Mouse (Mus musculus) MEL (cell line): ENCODE data around the gene Usp36. TPM values are rescaled to one million over a fixed set of nuclear protein-coding genes. Genes with fewer than 3 reads are reported as not detected.

Source experiments
- DNase-seq: peaks from one replicate; pipeline ENCODE4 v3.0.0; 2011; ENCODE audit warnings: low read depth, low spot score
- H3K27ac ChIP-seq: 2 replicates; pipeline ENCODE4 v1.5.1; 2012; ENCODE audit warnings: low read depth, mild to moderate bottlenecking, control low read depth, low read length, moderate library complexity; ENCODE audit not compliant: control insufficient read depth
- H3K27me3 ChIP-seq, 2 experiments: fragments of 150-350 bp in 1 of 2; sonication (generic) in 1 of 2; 2 replicates each; pipeline ENCODE4 v1.6.1; 2012; ENCODE audit warnings: low read length in 2 of 2, mild to moderate bottlenecking in 2 of 2, improper control_type of control experiment in 1 of 2, moderate library complexity in 1 of 2; ENCODE audit not compliant: insufficient read depth in 2 of 2, control insufficient read depth in 1 of 2
- H3K36me3 ChIP-seq, 2 experiments: 2 replicates each; pipeline ENCODE4 v1.6.1; 2012 to 2014; ENCODE audit warnings: low read length in 2 of 2, improper control_type of control experiment in 1 of 2, inconsistent platforms in 1 of 2, mild to moderate bottlenecking in 1 of 2; ENCODE audit not compliant: insufficient read depth in 2 of 2, control insufficient read depth in 1 of 2
- H3K4me1 ChIP-seq, 2 experiments: fragments of 150-350 bp in 1 of 2; sonication (generic) in 1 of 2; 2 replicates each; pipeline ENCODE4 v1.6.1; 2012; ENCODE audit warnings: low read length in 2 of 2, improper control_type of control experiment in 1 of 2, mild to moderate bottlenecking in 1 of 2; ENCODE audit not compliant: insufficient read depth in 2 of 2, control insufficient read depth in 1 of 2
- H3K4me3 ChIP-seq, 2 experiments: fragments of 150-350 bp in 1 of 2; sonication (generic) in 1 of 2; 2 replicates each; pipeline ENCODE4 v1.5.1; 2012; ENCODE audit warnings: low read depth in 2 of 2, low read length in 2 of 2, mild to moderate bottlenecking in 2 of 2, moderate library complexity in 2 of 2, control low read depth in 1 of 2, improper control_type of control experiment in 1 of 2; ENCODE audit not compliant: control insufficient read depth in 1 of 2, insufficient read depth in 1 of 2
- H3K79me2 ChIP-seq: 2 replicates; pipeline ENCODE4 v1.6.1; 2012; ENCODE audit warnings: mild to moderate bottlenecking, low read length, moderate library complexity; ENCODE audit not compliant: control insufficient read depth, poor library complexity, insufficient read depth
- H3K9ac ChIP-seq: 2 replicates; pipeline ENCODE4 v1.6.1; 2012; ENCODE audit warnings: low read depth, mild to moderate bottlenecking, control low read depth, low read length, moderate library complexity; ENCODE audit not compliant: control insufficient read depth, poor library complexity, severe bottlenecking
- H3K9me3 ChIP-seq: fragments of 150-350 bp; sonication (generic); replicated peaks from 2 replicates; pipeline ENCODE4 v1.6.1; 2012; ENCODE audit warnings: mild to moderate bottlenecking, low read length, improper control_type of control experiment, moderate library complexity; ENCODE audit not compliant: insufficient read depth
- CHD1 ChIP-seq: IDR thresholded peaks from 2 replicates; pipeline ENCODE4 v1.6.1; 2012; ENCODE audit warnings: low read depth, mild to moderate bottlenecking, inconsistent platforms, low read length, improper control_type of control experiment
- CHD2 ChIP-seq: IDR thresholded peaks from 2 replicates; pipeline ENCODE4 v1.6.1; 2011; ENCODE audit warnings: low read length, improper control_type of control experiment
- CTCF ChIP-seq, 3 experiments: IDR thresholded peaks in 2 of 3; conservative IDR thresholded peaks in 1 of 3; 2 replicates each; pipeline ENCODE4 v1.5.1; 2011 to 2012; ENCODE audit warnings: low read length in 3 of 3, low read depth in 2 of 3, mild to moderate bottlenecking in 2 of 3, improper control_type of control experiment in 1 of 3, inconsistent platforms in 1 of 3, mixed read lengths in 1 of 3, moderate library complexity in 1 of 3; ENCODE audit not compliant: control insufficient read depth in 1 of 3, insufficient read depth in 1 of 3, poor library complexity in 1 of 3, severe bottlenecking in 1 of 3
- ELF1 ChIP-seq: IDR thresholded peaks from 2 replicates; pipeline ENCODE4 v1.6.1; 2014; ENCODE audit warnings: low read depth, mild to moderate bottlenecking, inconsistent platforms, low read length, improper control_type of control experiment, moderate library complexity
- EP300 ChIP-seq, 2 experiments: IDR thresholded peaks; 2 replicates each; pipeline ENCODE4 v1.6.1; 2011; ENCODE audit warnings: improper control_type of control experiment in 2 of 2, low read length in 2 of 2, low read depth in 1 of 2, mild to moderate bottlenecking in 1 of 2
- ETS1 ChIP-seq: IDR thresholded peaks from 2 replicates; pipeline ENCODE4 v1.6.1; 2012; ENCODE audit warnings: low read depth, mild to moderate bottlenecking, inconsistent platforms, low read length, improper control_type of control experiment, moderate library complexity
- GABPA ChIP-seq: IDR thresholded peaks from 2 replicates; pipeline ENCODE4 v1.6.1; 2012; ENCODE audit warnings: low read depth, mild to moderate bottlenecking, inconsistent platforms, low read length, improper control_type of control experiment, moderate library complexity
- JUND ChIP-seq: IDR thresholded peaks from 2 replicates; pipeline ENCODE4 v1.6.1; 2011; ENCODE audit warnings: low read depth, mild to moderate bottlenecking, improper control_type of control experiment, low read length
- KAT2A ChIP-seq: conservative IDR thresholded peaks from 2 replicates; pipeline ENCODE4 v1.6.1; 2012; ENCODE audit warnings: low read depth, low read length, improper control_type of control experiment, inconsistent platforms
- MAFK ChIP-seq: IDR thresholded peaks from 2 replicates; pipeline ENCODE4 v1.6.1; 2011; ENCODE audit warnings: low read depth, mild to moderate bottlenecking, low read length, improper control_type of control experiment, borderline replicate concordance
- MAZ ChIP-seq: IDR thresholded peaks from 2 replicates; pipeline ENCODE4 v1.6.1; 2012; ENCODE audit warnings: low read depth, mild to moderate bottlenecking, inconsistent platforms, low read length, improper control_type of control experiment
- MEF2A ChIP-seq: IDR thresholded peaks from 2 replicates; pipeline ENCODE4 v1.6.1; 2014; ENCODE audit warnings: low read depth, mild to moderate bottlenecking, inconsistent platforms, low read length, improper control_type of control experiment; ENCODE audit not compliant: poor library complexity, insufficient replicate concordance, severe bottlenecking; ENCODE audit errors: extremely low read depth
- MYB ChIP-seq: IDR thresholded peaks from 2 replicates; pipeline ENCODE4 v1.6.1; 2011; ENCODE audit warnings: mild to moderate bottlenecking, low read depth, low read length, improper control_type of control experiment
- MYC ChIP-seq: IDR thresholded peaks from 2 replicates; pipeline ENCODE4 v1.6.1; 2011; ENCODE audit warnings: low read depth, mild to moderate bottlenecking, low read length, improper control_type of control experiment, moderate library complexity
- POLR2A ChIP-seq, 2 experiments: IDR thresholded peaks; 2 replicates each; pipeline ENCODE4 v1.6.1; 2011 to 2012; ENCODE audit warnings: low read length in 2 of 2, mild to moderate bottlenecking in 2 of 2, control low read depth in 1 of 2, improper control_type of control experiment in 1 of 2, low read depth in 1 of 2, moderate library complexity in 1 of 2; ENCODE audit not compliant: control insufficient read depth in 1 of 2, insufficient read depth in 1 of 2, poor library complexity in 1 of 2
- POLR2AphosphoS2 ChIP-seq: IDR thresholded peaks from 2 replicates; pipeline ENCODE4 v1.6.1; 2011; ENCODE audit warnings: low read length, improper control_type of control experiment
- POLR2AphosphoS5 ChIP-seq: IDR thresholded peaks from 2 replicates; pipeline ENCODE4 v1.6.1; 2012; ENCODE audit warnings: low read depth, borderline replicate concordance, mild to moderate bottlenecking, inconsistent platforms, low read length, moderate library complexity, mixed read lengths
- RCOR1 ChIP-seq: IDR thresholded peaks from 2 replicates; pipeline ENCODE4 v1.6.1; 2012; ENCODE audit warnings: low read depth, mild to moderate bottlenecking, inconsistent platforms, low read length, improper control_type of control experiment
- SIN3A ChIP-seq: IDR thresholded peaks from 2 replicates; pipeline ENCODE4 v1.6.1; 2012; ENCODE audit warnings: low read length, improper control_type of control experiment, inconsistent platforms
- SMC3 ChIP-seq: IDR thresholded peaks from 2 replicates; pipeline ENCODE4 v1.6.1; 2011; ENCODE audit warnings: low read depth, low read length, improper control_type of control experiment
- TAL1 ChIP-seq: IDR thresholded peaks from 2 replicates; pipeline ENCODE4 v1.6.1; 2012; ENCODE audit warnings: mild to moderate bottlenecking, inconsistent platforms, low read length, moderate library complexity, mixed read lengths
- TCF12 ChIP-seq: IDR thresholded peaks from 2 replicates; pipeline ENCODE4 v1.6.1; 2014; ENCODE audit warnings: low read depth, mild to moderate bottlenecking, inconsistent platforms, low read length, improper control_type of control experiment, moderate library complexity
- USF1 ChIP-seq: IDR thresholded peaks from 2 replicates; pipeline ENCODE4 v1.6.1; 2014; ENCODE audit warnings: low read depth, mild to moderate bottlenecking, inconsistent platforms, low read length, improper control_type of control experiment, moderate library complexity
- USF2 ChIP-seq, 2 experiments: IDR thresholded peaks; 2 replicates each; pipeline ENCODE4 v1.6.1; 2011 to 2012; ENCODE audit warnings: improper control_type of control experiment in 2 of 2, low read length in 2 of 2, borderline replicate concordance in 1 of 2, inconsistent platforms in 1 of 2, low read depth in 1 of 2, mild to moderate bottlenecking in 1 of 2; ENCODE audit not compliant: insufficient read depth in 1 of 2
- ZC3H11A ChIP-seq: IDR thresholded peaks from 2 replicates; pipeline ENCODE4 v1.6.1; 2012; ENCODE audit warnings: low read depth, mild to moderate bottlenecking, inconsistent platforms, low read length, improper control_type of control experiment
- ZMIZ1 ChIP-seq: IDR thresholded peaks from 2 replicates; pipeline ENCODE4 v1.6.1; 2012; ENCODE audit warnings: low read depth, mild to moderate bottlenecking, inconsistent platforms, low read length, improper control_type of control experiment, moderate library complexity
- polyA plus RNA-seq, 2 experiments: library from polyadenylated mRNA; stranded (reverse) in 1 of 2; unstranded in 1 of 2; fragments of >175 nt in 1 of 2; fragments of >200 nt in 1 of 2; gene quantifications; 2 replicates each; pipeline versions ENCODE4 v1.2.1 to v1.2.4; 2012; ENCODE audit warnings: low replicate concordance in 2 of 2, low read depth in 1 of 2; ENCODE audit not compliant: insufficient read length in 2 of 2, insufficient read depth in 1 of 2, missing spikeins in 1 of 2
- total RNA-seq: library from RNA; depleted of rRNA; stranded (reverse); fragments of 300-350 nt; gene quantifications from 2 replicates; pipeline ENCODE4 v1.2.3, GENCODE M21; 2012

Gene Usp36
- total and polyA plus RNA-seq, 3 experiments = 24.8 to 89.6 (median 50.7) TPM

GRCm38 (mm10) chr11:118266666-118267046 lies 23.4 kb downstream of the Usp36 start (continued):
- TF ChIP-seq MYB (no peak), POLR2AphosphoS5 (no peak), CTCF (IDR thresholded peaks at IDR 0.05 in 2 of 3, conservative IDR thresholded peaks at IDR 0.05 in 1 of 3; ENCODE audit: control insufficient read depth in 1 of 3, insufficient read depth in 1 of 3, low read depth in 2 of 3, low read length in 3 of 3, poor library complexity in 1 of 3, severe bottlenecking in 1 of 3) (no peak)

DNA sequence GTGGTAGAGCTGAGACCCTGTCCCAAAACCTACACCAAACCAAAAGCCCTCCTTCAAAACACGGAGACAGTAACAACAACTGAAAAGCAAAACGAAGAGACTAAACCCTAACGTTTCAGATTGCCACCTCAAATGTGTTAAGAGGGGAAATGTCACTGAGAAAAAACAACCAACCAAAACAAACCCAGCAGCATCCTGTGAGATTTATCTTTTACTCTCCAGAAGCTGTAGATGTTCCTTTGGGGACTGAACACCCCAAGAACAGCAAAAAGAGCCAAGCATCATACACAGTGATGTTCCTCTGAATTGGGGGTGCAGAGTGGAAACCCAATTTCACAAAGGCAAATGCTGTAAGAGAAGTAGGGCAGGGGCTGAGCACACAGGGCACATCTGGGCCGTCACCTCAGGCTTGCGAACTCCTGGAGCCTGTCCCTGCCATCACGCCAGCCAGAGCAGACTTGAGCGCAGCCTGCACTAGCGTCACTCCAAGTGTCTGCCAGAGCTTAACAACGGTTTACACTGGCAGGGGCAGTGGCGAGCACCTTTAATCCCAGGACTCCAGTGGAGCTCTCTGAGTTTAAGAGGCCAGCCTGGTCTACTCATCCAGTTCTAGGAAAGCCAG lies 23.9 kb downstream of the Usp36 start:
- Histone ChIP-seq H3K9me3 (no peaks in the 10 kb centered on the region), H3K79me2 (no peaks in the 10 kb centered on the region), H3K36me3 (peaks cover 0 to 30% of the 10 kb centered on the region in 2 experiments; a peak in 2 of 4 replicates), H3K4me1 (no peaks in the 10 kb centered on the region), H3K27ac (no peak overlapping the region), H3K27me3 (no peaks in the 10 kb centered on the region), H3K4me3 (no peak overlapping the region), H3K9ac (no peak overlapping the region)
- DNase-seq = no peak
- no peak for TF ChIP-seq CHD2
- TF ChIP-seq TCF12 = no peak
- no peak for TF ChIP-seq SIN3A
- TF ChIP-seq EP300 (IDR thresholded peaks at IDR 0.05; ENCODE audit: low read depth in 1 of 2, low read length in 2 of 2) = no peak
- no peak for TF ChIP-seq SMC3
- no peak for TF ChIP-seq TAL1
- TF ChIP-seq GABPA = no peak
- TF ChIP-seq KAT2A = no peak
- no peak for TF ChIP-seq USF2 (IDR thresholded peaks at IDR 0.05; ENCODE audit: borderline replicate concordance in 1 of 2, insufficient read depth in 1 of 2, low read depth in 1 of 2, low read length in 2 of 2)
- no peak for TF ChIP-seq JUND
- TF ChIP-seq POLR2AphosphoS2 = no peak
- no peak for TF ChIP-seq RCOR1
- no peak for TF ChIP-seq MAFK
- no peak for TF ChIP-seq CHD1

GRCm38 (mm10) chr11:118265621-118266020 lies 24.4 kb downstream of the Usp36 start:
- H3K4me1 ChIP-seq = no peaks in the 10 kb centered on the region
- H3K4me3 ChIP-seq = no peak overlapping the region
- DNase-seq = no peak
- H3K36me3 ChIP-seq = peaks cover 0 to 31% of the 10 kb centered on the region in 2 experiments; a peak in 2 of 4 replicates
- H3K27me3 ChIP-seq = no peaks in the 10 kb centered on the region
- no peak for TF ChIP-seq MYC
- TF ChIP-seq ZMIZ1 = no peak
- no peak for TF ChIP-seq EP300 (IDR thresholded peaks at IDR 0.05; ENCODE audit: low read depth in 1 of 2, low read length in 2 of 2)
- TF ChIP-seq MAFK = no peak
- no peak for TF ChIP-seq ZC3H11A
- no peak for TF ChIP-seq MEF2A
- TF ChIP-seq USF2 (IDR thresholded peaks at IDR 0.05; ENCODE audit: borderline replicate concordance in 1 of 2, insufficient read depth in 1 of 2, low read depth in 1 of 2, low read length in 2 of 2) = no peak
- no peak for TF ChIP-seq MYB
- no peak for TF ChIP-seq POLR2A (IDR thresholded peaks at IDR 0.05; ENCODE audit: control insufficient read depth in 1 of 2, insufficient read depth in 1 of 2, low read depth in 1 of 2, low read length in 2 of 2, poor library complexity in 1 of 2)
- no peak for TF ChIP-seq TAL1
- TF ChIP-seq CTCF (IDR thresholded peaks at IDR 0.05 in 2 of 3, conservative IDR thresholded peaks at IDR 0.05 in 1 of 3; ENCODE audit: control insufficient read depth in 1 of 3, insufficient read depth in 1 of 3, low read depth in 2 of 3, low read length in 3 of 3, poor library complexity in 1 of 3, severe bottlenecking in 1 of 3) = no peak
- no peak for TF ChIP-seq USF1
- TF ChIP-seq ELF1 = no peak
- no peak for TF ChIP-seq MAZ
- no peak for TF ChIP-seq ETS1
- no peak for TF ChIP-seq GABPA
- TF ChIP-seq SIN3A = no peak
- H3K9ac ChIP-seq = no peak overlapping the region
- no peak overlapping the region for H3K27ac ChIP-seq
- H3K79me2 ChIP-seq = no peaks in the 10 kb centered on the region
- no peaks in the 10 kb centered on the region for H3K9me3 ChIP-seq
